Mouse (Mus musculus): ENCODE data around the gene Sox2.

Sox2 gene

DNA sequence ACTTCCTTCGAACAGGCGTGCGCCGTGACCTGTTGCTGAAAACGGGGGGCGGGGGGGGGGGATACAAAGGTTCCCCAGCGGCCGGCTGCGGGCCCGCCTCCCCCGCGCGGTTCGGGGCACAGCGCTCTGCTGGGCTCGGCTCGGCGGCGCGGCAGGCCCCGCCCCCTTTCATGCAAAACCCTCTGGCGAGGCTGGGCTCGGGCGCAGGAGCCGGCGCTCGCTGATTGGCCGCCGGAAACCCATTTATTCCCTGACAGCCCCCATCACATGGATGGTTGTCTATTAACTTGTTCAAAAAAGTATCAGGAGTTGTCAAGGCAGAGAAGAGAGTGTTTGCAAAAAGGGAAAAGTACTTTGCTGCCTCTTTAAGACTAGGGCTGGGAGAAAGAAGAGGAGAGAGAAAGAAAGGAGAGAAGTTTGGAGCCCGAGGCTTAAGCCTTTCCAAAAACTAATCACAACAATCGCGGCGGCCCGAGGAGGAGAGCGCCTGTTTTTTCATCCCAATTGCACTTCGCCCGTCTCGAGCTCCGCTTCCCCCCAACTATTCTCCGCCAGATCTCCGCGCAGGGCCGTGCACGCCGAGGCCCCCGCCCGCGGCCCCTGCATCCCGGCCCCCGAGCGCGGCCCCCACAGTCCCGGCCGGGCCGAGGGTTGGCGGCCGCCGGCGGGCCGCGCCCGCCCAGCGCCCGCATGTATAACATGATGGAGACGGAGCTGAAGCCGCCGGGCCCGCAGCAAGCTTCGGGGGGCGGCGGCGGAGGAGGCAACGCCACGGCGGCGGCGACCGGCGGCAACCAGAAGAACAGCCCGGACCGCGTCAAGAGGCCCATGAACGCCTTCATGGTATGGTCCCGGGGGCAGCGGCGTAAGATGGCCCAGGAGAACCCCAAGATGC is at the start of gene Sox2:
TSS of gene Sox2 (plus strand) at position 680 of the 895 bp plus-strand sequence.
- no peak for DNase-seq (ENCODE audit: low read depth in 2 of 2, low spot score in 2 of 2)

GRCm38 (mm10) chr3:34601116-34601515 is 49.1 kb upstream of the Sox2 start:
- DNase-seq (ENCODE audit: low read depth in 2 of 2, low spot score in 2 of 2) = no peak

- no peak for DNase-seq (ENCODE audit: low read depth in 2 of 2, low spot score in 2 of 2)
Observed at GRCm38 (mm10) chr3:34614107-34614506, 36.1 kb upstream of the Sox2 start.

GRCm38 (mm10) chr3:34615526-34615925 is 34.7 kb upstream of the Sox2 start:
- DNase-seq (ENCODE audit: low read depth in 2 of 2, low spot score in 2 of 2) = no peak

DNA sequence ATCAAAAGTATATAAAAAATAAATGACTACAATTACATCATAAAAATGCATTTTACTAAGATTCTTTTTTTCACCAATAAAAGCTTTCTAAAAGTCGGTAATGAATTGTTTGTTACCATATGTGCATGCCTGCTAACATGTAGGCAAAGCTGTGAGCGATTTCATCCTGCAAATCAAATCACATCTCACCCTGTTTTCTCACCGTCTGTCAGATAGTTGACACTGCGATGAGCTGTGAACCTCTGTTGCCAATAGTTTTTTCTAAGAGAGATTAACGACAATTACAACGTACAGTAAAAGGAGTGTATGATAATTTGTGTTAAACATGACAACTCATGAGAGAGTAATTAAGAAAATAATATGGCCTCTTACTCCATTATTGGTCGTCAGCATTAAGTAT is 31.3 kb upstream of the Sox2 start:
- no peak for DNase-seq (ENCODE audit: low read depth in 2 of 2, low spot score in 2 of 2)

DNA sequence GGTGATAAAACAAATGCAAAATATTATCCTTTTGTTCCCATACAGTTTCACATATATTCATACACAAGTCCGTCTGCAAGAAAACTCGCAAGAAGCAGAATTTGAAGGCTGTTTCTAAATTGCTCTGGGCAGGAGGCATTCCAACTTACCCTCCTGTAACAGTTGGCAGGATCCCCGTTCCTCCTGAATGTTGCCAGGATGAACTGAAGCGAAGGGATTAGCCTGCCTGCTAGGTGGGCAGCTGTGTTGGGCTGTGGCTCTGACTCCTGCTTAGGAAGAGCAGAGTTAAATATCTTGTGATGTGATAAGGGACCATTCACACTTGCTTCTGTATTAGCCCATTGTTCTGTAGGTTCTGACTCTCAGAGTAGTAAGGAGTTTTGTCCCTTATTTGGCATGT is 30.1 kb upstream of the Sox2 start:
- no peak for DNase-seq (ENCODE audit: low read depth in 2 of 2, low spot score in 2 of 2)

GRCm38 (mm10) chr3:34624721-34625270 is 25.4 kb upstream of the Sox2 start:
- no peak for DNase-seq (ENCODE audit: low read depth in 2 of 2, low spot score in 2 of 2)

GRCm38 (mm10) chr3:34626521-34626920 is 23.7 kb upstream of the Sox2 start:
- DNase-seq (ENCODE audit: low read depth in 2 of 2, low spot score in 2 of 2) = no peak

- no peak for DNase-seq (ENCODE audit: low read depth in 2 of 2, low spot score in 2 of 2)
Observed at GRCm38 (mm10) chr3:34630031-34630430, 20.2 kb upstream of the Sox2 start.

DNA sequence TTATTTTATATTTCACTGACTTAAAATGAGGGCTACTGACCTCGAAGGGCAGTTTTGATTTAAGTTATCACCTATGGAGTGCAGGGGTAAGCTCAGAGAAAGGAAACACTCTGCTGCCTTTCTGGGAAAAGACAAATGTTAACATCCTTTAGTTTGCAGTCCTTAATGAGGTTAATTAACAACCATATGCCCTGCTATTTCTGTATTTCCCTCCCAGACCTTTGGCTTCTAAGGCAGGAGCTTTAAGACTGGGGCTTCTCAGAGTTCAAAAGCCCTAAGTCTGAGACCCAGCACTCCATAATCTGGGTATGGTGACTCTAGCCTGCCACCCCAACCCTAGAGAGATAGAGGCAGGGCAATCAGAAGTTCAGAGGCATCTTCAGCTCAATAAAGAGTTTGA is 19.5 kb upstream of the Sox2 start:
- DNase-seq (ENCODE audit: low read depth in 2 of 2, low spot score in 2 of 2) = no peak

DNA sequence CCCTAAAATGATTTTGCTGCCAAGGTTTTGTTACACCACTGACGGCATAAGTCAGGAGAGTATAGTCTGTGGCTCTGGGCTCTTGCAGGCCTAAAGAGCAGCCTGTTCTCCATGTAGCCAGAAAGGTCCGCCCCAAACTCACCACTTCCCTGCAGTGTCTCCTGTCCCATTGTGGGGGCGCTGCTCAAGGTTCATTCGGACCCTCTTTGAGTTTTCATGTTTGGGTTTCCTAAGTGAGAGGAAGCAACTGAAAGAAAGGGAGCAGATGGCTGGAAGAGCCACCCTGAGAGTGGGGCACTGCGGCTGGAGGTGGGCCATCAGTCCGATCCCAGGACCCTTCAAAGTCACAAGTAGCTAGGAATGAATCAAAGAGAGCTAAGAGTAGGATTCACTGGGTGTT is 13.2 kb upstream of the Sox2 start:
- no peak for DNase-seq (ENCODE audit: low read depth in 2 of 2, low spot score in 2 of 2)

- no peak for DNase-seq (ENCODE audit: low read depth in 2 of 2, low spot score in 2 of 2)
Observed at GRCm38 (mm10) chr3:34637481-34637880, 12.7 kb upstream of the Sox2 start.

- DNase-seq (ENCODE audit: low read depth in 2 of 2, low spot score in 2 of 2) = no peak
Observed at GRCm38 (mm10) chr3:34637926-34638325, 12.3 kb upstream of the Sox2 start.

DNA sequence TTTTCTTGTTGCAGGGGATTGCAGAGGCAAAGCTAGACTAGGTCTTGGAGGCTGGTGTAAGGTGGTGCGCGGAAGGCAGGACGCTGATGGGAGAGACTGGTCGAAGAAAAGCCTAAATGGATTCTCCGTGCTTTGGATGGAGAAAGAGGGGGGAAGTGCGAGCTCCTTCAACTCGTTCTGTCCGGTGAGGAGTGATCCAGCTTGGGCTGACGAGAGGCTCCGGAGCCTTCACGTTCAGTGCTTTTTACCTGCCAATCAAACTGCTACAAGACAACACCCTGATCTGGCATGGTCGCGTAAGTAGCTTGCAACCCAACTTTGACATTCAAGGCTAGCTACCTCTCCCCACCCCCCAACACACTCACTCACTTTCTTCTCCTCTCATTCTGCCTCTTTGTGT is 11.9 kb upstream of the Sox2 start:
- no peak for DNase-seq (ENCODE audit: low read depth in 2 of 2, low spot score in 2 of 2)

DNA sequence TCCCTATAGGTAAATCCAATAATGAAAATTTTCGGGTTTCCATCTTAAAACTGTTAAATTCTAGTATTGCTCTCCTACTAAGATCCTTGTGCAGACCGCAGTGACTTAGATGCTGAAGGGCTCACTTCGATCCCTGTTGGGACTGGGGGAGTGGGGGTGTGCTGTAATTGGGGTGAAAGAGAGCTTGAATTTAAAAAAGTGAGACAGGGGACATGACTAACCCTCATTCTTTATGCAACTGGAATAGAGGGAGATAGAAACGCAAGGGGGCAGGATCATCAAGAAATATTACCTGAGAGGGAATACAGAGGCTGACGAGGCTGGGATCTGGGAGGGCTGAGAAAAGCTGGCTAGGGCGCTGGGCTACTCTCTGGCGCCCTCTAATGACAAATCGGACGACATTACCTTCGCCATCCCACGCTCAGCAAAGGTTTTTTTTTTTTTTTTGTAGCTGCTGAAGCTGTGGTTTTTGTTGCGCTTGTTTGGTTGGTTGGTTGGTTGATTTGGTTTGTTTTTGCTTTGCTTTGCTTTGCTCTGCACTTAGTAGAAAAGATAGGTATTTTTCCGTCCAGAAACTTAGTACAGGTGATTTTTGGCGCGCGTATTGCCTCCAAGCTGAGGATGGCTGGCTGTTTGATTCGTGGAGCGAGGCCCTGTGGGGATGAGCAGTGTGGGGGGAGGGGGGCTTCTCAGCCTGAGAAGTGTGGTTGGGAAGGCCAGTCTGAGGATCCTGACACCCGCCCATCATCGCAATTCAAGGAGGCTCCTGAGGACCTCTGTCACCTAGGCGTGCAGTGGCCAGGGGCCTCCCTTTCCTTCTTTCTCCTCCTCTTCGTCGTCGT is 11.0 kb upstream of the Sox2 start:
- no peak for DNase-seq (ENCODE audit: low read depth in 2 of 2, low spot score in 2 of 2)

GRCm38 (mm10) chr3:34639873-34640270 is 10.3 kb upstream of the Sox2 start:
- no peak for DNase-seq (ENCODE audit: low read depth in 2 of 2, low spot score in 2 of 2)

DNA sequence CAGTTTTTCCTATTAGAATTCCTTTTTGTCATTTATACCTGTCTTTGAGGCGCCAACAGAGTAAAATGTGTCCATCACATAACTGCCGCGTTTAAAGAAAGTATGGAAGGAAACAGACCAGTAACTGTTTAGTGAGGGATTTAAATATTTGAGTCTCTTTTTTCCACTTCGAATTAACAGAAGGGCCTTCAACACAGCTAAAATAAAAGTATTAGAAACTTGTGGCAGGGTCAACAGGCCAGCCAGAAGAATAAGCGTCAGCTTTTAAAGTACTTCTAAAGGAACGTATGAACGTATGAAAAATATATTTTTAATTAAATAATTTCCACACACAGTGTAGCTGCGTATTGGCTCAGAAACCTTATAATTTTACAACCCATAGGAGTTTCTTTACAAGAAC is 9.9 kb upstream of the Sox2 start:
- no peak for DNase-seq (ENCODE audit: low read depth in 2 of 2, low spot score in 2 of 2)

- no peak for DNase-seq (ENCODE audit: low read depth in 2 of 2, low spot score in 2 of 2)
Observed at GRCm38 (mm10) chr3:34640690-34641600, 9.3 kb upstream of the Sox2 start.

- DNase-seq (ENCODE audit: low read depth in 2 of 2, low spot score in 2 of 2) = no peak
Observed at GRCm38 (mm10) chr3:34641756-34642497, 8.3 kb upstream of the Sox2 start.

GRCm38 (mm10) chr3:34642498-34642941 is 7.7 kb upstream of the Sox2 start:
- DNase-seq (ENCODE audit: low read depth in 2 of 2, low spot score in 2 of 2) = no peak

Data from CD8-positive naive resting alpha-beta T cell, adult 2 months (primary cell).